Mouse (Mus musculus): ENCODE data around the gene Syne4. TPM values are rescaled to one million over a fixed set of nuclear protein-coding genes. Genes with fewer than 3 reads are reported as not detected.

Gene Syne4
- polyA plus RNA-seq, 1 experiment from 2014 or later, result 72.9 TPM

- Histone ChIP-seq H3K4me1 (ENCODE audit: control insufficient read depth, insufficient read depth, low read length) (no peaks in the 10 kb centered on the region), H3K27ac (ENCODE audit: low read depth, low read length) (no peak overlapping the region), H3K27me3 (ENCODE audit: control insufficient read depth, insufficient read depth, low read length) (peaks cover 5% of the 10 kb centered on the region; the same call in 1 of the 2 replicates), H3K36me3 (ENCODE audit: control insufficient read depth, insufficient read depth, low read length) (no peaks in the 10 kb centered on the region), H3K9me3 (ENCODE audit: control insufficient read depth, low read length) (no peaks in the 10 kb centered on the region), H3K9ac (ENCODE audit: low read depth, low read length) (no peak overlapping the region), H3K4me3 (ENCODE audit: low read length) (no peak overlapping the region), H3K4me2 (replicated peaks; ENCODE audit: low read depth, low read length) (no peak overlapping the region)
- WGBS, result 28% methylated on average over 21 of the region's 21 CpGs
- no peak for ATAC-seq (ENCODE audit: low FRiP score, low TSS enrichment)
These were observed 32.2 kb downstream of the Syne4 start for GRCm38 (mm10) chr7:30346635-30347379.

GRCm38 (mm10) chr7:30347828-30348227 lies 33.2 kb downstream of the Syne4 start:
- H3K27ac ChIP-seq (ENCODE audit: low read depth, low read length), result no peak overlapping the region
- no peaks in the 10 kb centered on the region for H3K36me3 ChIP-seq (ENCODE audit: control insufficient read depth, insufficient read depth, low read length)
- no peak overlapping the region for H3K4me2 ChIP-seq (replicated peaks; ENCODE audit: low read depth, low read length)
- H3K4me3 ChIP-seq (ENCODE audit: low read length), result no peak overlapping the region
- no peak overlapping the region for H3K9ac ChIP-seq (ENCODE audit: low read depth, low read length)
- peaks cover 5% of the 10 kb centered on the region; the same call in 1 of the 2 replicates for H3K27me3 ChIP-seq (ENCODE audit: control insufficient read depth, insufficient read depth, low read length)
- no peaks in the 10 kb centered on the region for H3K9me3 ChIP-seq (ENCODE audit: control insufficient read depth, low read length)
- ATAC-seq (ENCODE audit: low FRiP score, low TSS enrichment), result peak; percentile 48; the same call in 1 of the 2 replicates
- H3K4me1 ChIP-seq (ENCODE audit: control insufficient read depth, insufficient read depth, low read length), result no peaks in the 10 kb centered on the region
- 2% methylated on average over 29 of the region's 30 CpGs for WGBS

- 10% methylated on average over 6 of the region's 6 CpGs for WGBS
- Histone ChIP-seq H3K9ac (ENCODE audit: low read depth, low read length) (no peak overlapping the region), H3K36me3 (ENCODE audit: control insufficient read depth, insufficient read depth, low read length) (no peaks in the 10 kb centered on the region), H3K4me2 (replicated peaks; ENCODE audit: low read depth, low read length) (no peak overlapping the region), H3K27me3 (ENCODE audit: control insufficient read depth, insufficient read depth, low read length) (no peaks in the 10 kb centered on the region), H3K4me3 (ENCODE audit: low read length) (no peak overlapping the region), H3K4me1 (ENCODE audit: control insufficient read depth, insufficient read depth, low read length) (0 out of 2 replicates have a peak, but pooled peaks cover 4% of the 10 kb centered on the region), H3K27ac (ENCODE audit: low read depth, low read length) (no peak overlapping the region), H3K9me3 (ENCODE audit: control insufficient read depth, low read length) (no peaks in the 10 kb centered on the region)
- ATAC-seq (ENCODE audit: low FRiP score, low TSS enrichment), result no peak
These were observed 38.7 kb downstream of the Syne4 start for GRCm38 (mm10) chr7:30353279-30353822.

- no peaks in the 10 kb centered on the region for H3K27me3 ChIP-seq (ENCODE audit: control insufficient read depth, insufficient read depth, low read length)
- no peaks in the 10 kb centered on the region for H3K36me3 ChIP-seq (ENCODE audit: control insufficient read depth, insufficient read depth, low read length)
- H3K9me3 ChIP-seq (ENCODE audit: control insufficient read depth, low read length), result no peaks in the 10 kb centered on the region
- no peak overlapping the region for H3K9ac ChIP-seq (ENCODE audit: low read depth, low read length)
- H3K27ac ChIP-seq (ENCODE audit: low read depth, low read length), result no peak overlapping the region
- no peak overlapping the region for H3K4me3 ChIP-seq (ENCODE audit: low read length)
- no peak overlapping the region for H3K4me2 ChIP-seq (replicated peaks; ENCODE audit: low read depth, low read length)
- H3K4me1 ChIP-seq (ENCODE audit: control insufficient read depth, insufficient read depth, low read length), result 0 out of 2 replicates have a peak, but pooled peaks cover 6% of the 10 kb centered on the region
- no peak for ATAC-seq (ENCODE audit: low FRiP score, low TSS enrichment)
- 65% methylated on average over 4 of the region's 4 CpGs for WGBS
These were observed 39.5 kb downstream of the Syne4 start for GRCm38 (mm10) chr7:30354059-30354458.

- H3K4me3 ChIP-seq (ENCODE audit: low read length), result no peak overlapping the region; the same call in 1 of the 2 replicates
These were observed 44.0 kb downstream of the Syne4 start for GRCm38 (mm10) chr7:30358378-30359186.

GRCm38 (mm10) chr7:30359276-30359865 lies 44.8 kb downstream of the Syne4 start:
- WGBS, result 75% methylated on average over 31 of the region's 31 CpGs
- Histone ChIP-seq H3K36me3 (ENCODE audit: control insufficient read depth, insufficient read depth, low read length) (0 out of 2 replicates have a peak, but pooled peaks cover 6% of the 10 kb centered on the region), H3K4me3 (ENCODE audit: low read length) (no peak overlapping the region; the same call in 1 of the 2 replicates), H3K4me2 (replicated peaks; ENCODE audit: low read depth, low read length) (peak overlapping the region; percentile 22), H3K9ac (ENCODE audit: low read depth, low read length) (0 out of 2 replicates have a peak overlapping the region, but pooled peaks have one; percentile 5), H3K27ac (ENCODE audit: low read depth, low read length) (peak overlapping the region; percentile 93), H3K4me1 (ENCODE audit: control insufficient read depth, insufficient read depth, low read length) (peaks cover 21% of the 10 kb centered on the region; the same call in 1 of the 2 replicates), H3K27me3 (ENCODE audit: control insufficient read depth, insufficient read depth, low read length) (peaks cover 4% of the 10 kb centered on the region; the same call in 1 of the 2 replicates), H3K9me3 (ENCODE audit: control insufficient read depth, low read length) (no peaks in the 10 kb centered on the region)
- no peak for ATAC-seq (ENCODE audit: low FRiP score, low TSS enrichment)

More at GRCm38 (mm10) chr7:30358378-30359186, 44.0 kb downstream of the Syne4 start:
- H3K36me3 ChIP-seq (ENCODE audit: control insufficient read depth, insufficient read depth, low read length), result 0 out of 2 replicates have a peak, but pooled peaks cover 6% of the 10 kb centered on the region
- H3K4me1 ChIP-seq (ENCODE audit: control insufficient read depth, insufficient read depth, low read length), result peaks cover 21% of the 10 kb centered on the region; the same call in 1 of the 2 replicates
- H3K27me3 ChIP-seq (ENCODE audit: control insufficient read depth, insufficient read depth, low read length), result no peaks in the 10 kb centered on the region
- H3K27ac ChIP-seq (ENCODE audit: low read depth, low read length), result peak overlapping the region; percentile 93
- no peak for ATAC-seq (ENCODE audit: low FRiP score, low TSS enrichment)
- H3K4me2 ChIP-seq (replicated peaks; ENCODE audit: low read depth, low read length), result peak overlapping the region; percentile 22
- no peaks in the 10 kb centered on the region for H3K9me3 ChIP-seq (ENCODE audit: control insufficient read depth, low read length)
- 0 out of 2 replicates have a peak overlapping the region, but pooled peaks have one; percentile 5 for H3K9ac ChIP-seq (ENCODE audit: low read depth, low read length)
- 64% methylated on average over 7 of the region's 7 CpGs for whole genome bisulfite sequencing

GRCm38 (mm10) chr7:30360028-30360427 lies 45.4 kb downstream of the Syne4 start:
- no peak overlapping the region for H3K9ac ChIP-seq (ENCODE audit: low read depth, low read length)
- no peak overlapping the region for H3K4me3 ChIP-seq (ENCODE audit: low read length)
- peak overlapping the region; percentile 22; the same call in 1 of the 2 replicates for H3K4me2 ChIP-seq (replicated peaks; ENCODE audit: low read depth, low read length)
- ATAC-seq (ENCODE audit: low FRiP score, low TSS enrichment), result no peak
- H3K36me3 ChIP-seq (ENCODE audit: control insufficient read depth, insufficient read depth, low read length), result 0 out of 2 replicates have a peak, but pooled peaks cover 6% of the 10 kb centered on the region
- H3K27me3 ChIP-seq (ENCODE audit: control insufficient read depth, insufficient read depth, low read length), result peaks cover 4% of the 10 kb centered on the region; the same call in 1 of the 2 replicates
- H3K9me3 ChIP-seq (ENCODE audit: control insufficient read depth, low read length), result no peaks in the 10 kb centered on the region
- peaks cover 21% of the 10 kb centered on the region; the same call in 1 of the 2 replicates for H3K4me1 ChIP-seq (ENCODE audit: control insufficient read depth, insufficient read depth, low read length)
- WGBS, result 92% methylated on average over 17 of the region's 17 CpGs
- peak overlapping the region; percentile 93 for H3K27ac ChIP-seq (ENCODE audit: low read depth, low read length)

GRCm38 (mm10) chr7:30362652-30363343 lies 48.2 kb downstream of the Syne4 start, which contains the start of gene Lrfn3:
Lrfn3 (minus strand) TSS chr7:30362772.
- peak within 1 kb of the TSS; percentile 75 for H3K4me3 ChIP-seq (ENCODE audit: low read length)
- peak within 1 kb of the TSS; percentile 63 for H3K4me2 ChIP-seq (replicated peaks; ENCODE audit: low read depth, low read length)
- WGBS, result 2% methylated on average over 31 of the region's 55 CpGs
- H3K36me3 ChIP-seq (ENCODE audit: control insufficient read depth, insufficient read depth, low read length), result 0 out of 2 replicates have a peak, but pooled peaks cover 6% of the 10 kb centered on the region
- ATAC-seq (ENCODE audit: low FRiP score, low TSS enrichment), result peak; percentile 45
- peak within 1 kb of the TSS; percentile 89 for H3K9ac ChIP-seq (ENCODE audit: low read depth, low read length)
- peaks cover 4% of the 10 kb centered on the region; the same call in 1 of the 2 replicates for H3K27me3 ChIP-seq (ENCODE audit: control insufficient read depth, insufficient read depth, low read length)
- H3K9me3 ChIP-seq (ENCODE audit: control insufficient read depth, low read length), result no peaks in the 10 kb centered on the region
- no peak within 1 kb of the TSS; the same call in 1 of the 2 replicates for H3K27ac ChIP-seq (ENCODE audit: low read depth, low read length)
- peaks cover 21% of the 10 kb centered on the region; the same call in 1 of the 2 replicates for H3K4me1 ChIP-seq (ENCODE audit: control insufficient read depth, insufficient read depth, low read length)

Measured in kidney, embryonic 14.5 days (tissue).